Mouse (Mus musculus) G1E (cell line): ENCODE results near the gene Stpg2.

ENCODE experiments used
- CTCF ChIP-seq: IDR thresholded peaks from 2 replicates; pipeline ENCODE4 v1.5.1; 2012; ENCODE audit warnings: low read depth, low read length, inconsistent platforms, mixed read lengths
- GATA1 ChIP-seq: IDR thresholded peaks from 2 replicates; pipeline ENCODE4 v1.6.1; 2012; ENCODE audit warnings: borderline replicate concordance, low read length, inconsistent platforms, mixed read lengths
- POLR2AphosphoS5 ChIP-seq: IDR thresholded peaks from 2 replicates; pipeline ENCODE4 v1.6.1; 2012; ENCODE audit warnings: low read depth, low read length, inconsistent platforms; ENCODE audit not compliant: insufficient replicate concordance
- TAL1 ChIP-seq: conservative IDR thresholded peaks from 2 replicates; pipeline ENCODE4 v1.6.1; 2012; ENCODE audit warnings: low read depth, low read length, inconsistent platforms, mixed read lengths

GRCm38 (mm10) chr3:139404673-139405072, 199.2 kb downstream of the Stpg2 start:
- TF ChIP-seq CTCF, result no peak
- no peak for TF ChIP-seq GATA1
- TF ChIP-seq TAL1, result no peak
- TF ChIP-seq POLR2AphosphoS5, result no peak
